Mouse (Mus musculus) granulocyte monocyte progenitor cell, adult 5-6 weeks (primary cell): ENCODE measurements at regions not wholly inside any gene's neighbourhood (a gene's known extent, or its start where the extent isn't known, plus 50 kb on each side); places are given as distances from the start of the nearest gene placed in this dataset.

ENCODE experiments used
- ATAC-seq: replicated peaks from 2 replicates; pipeline ENCODE4 v1.8.0; 2016; ENCODE audit warnings: mild to moderate bottlenecking, moderate TSS enrichment, inconsistent platforms; ENCODE audit not compliant: poor library complexity, severe bottlenecking

DNA sequence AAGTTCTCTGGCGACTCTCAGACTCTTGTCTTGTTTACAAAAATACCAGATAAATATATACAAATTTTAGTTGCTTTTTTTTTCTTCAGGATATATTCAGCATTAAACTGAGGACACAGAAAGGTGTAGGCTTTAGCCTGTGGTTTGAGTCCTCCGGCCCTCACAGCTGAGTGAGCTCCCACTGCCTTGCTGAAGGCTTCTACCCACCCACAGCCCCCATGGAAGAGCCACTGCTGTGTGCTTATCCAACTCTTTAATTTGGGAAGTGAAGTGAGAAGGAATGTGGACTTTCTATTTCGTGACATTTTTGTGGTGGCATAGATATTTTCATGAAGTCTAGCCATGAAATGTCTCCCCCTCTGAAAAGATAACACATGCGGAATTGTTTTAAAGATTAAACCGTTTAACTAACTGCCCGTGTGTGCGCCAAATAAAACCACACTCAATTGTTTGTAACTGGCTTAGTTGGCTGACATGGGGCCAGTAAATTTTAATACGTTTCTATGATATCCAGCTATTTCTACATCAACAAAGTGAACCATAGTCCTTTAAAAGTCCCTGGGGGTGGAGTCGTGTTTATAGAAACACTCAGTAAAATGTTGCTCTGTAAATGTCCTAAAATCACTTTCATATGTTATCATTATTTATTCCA, 174.1 kb downstream of the Slc38a4 start:
- ATAC-seq: no peak

DNA sequence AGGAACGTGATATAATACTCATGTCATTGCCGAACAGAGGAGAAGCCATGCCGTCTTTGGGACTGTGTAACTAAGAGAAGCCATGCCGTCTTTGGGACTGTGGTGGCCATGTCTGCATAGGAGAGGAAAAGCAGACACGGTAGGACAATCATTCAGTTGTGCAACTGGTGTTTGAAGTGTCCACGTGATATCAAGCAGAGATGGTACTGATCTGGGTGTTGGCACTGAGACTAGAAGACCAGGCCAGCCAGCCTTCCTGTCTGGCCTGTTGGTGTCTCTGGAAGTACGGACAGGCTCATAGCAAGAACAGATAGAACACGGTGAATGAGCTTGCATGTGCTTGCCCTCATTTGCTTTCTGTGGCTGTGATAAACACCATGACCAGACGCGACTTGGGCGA, 175.7 kb downstream of the Slc38a4 start:
- ATAC-seq: no peak

- ATAC-seq: no peak
Measured at GRCm38 (mm10) chr15:96878796-96879195, 177.0 kb downstream of the Slc38a4 start.

- no peak for ATAC-seq
Measured at GRCm38 (mm10) chr15:96877931-96878330, 177.8 kb downstream of the Slc38a4 start.

GRCm38 (mm10) chr15:96877271-96877670, 177.7 kb upstream of the Slc38a2 start:
- ATAC-seq: no peak

- ATAC-seq: no peak
Measured at GRCm38 (mm10) chr15:96874145-96874544, 174.6 kb upstream of the Slc38a2 start.

GRCm38 (mm10) chr15:96873562-96873961, 174.0 kb upstream of the Slc38a2 start:
- ATAC-seq: no peak

GRCm38 (mm10) chr15:96873126-96873525, 173.6 kb upstream of the Slc38a2 start:
- no peak for ATAC-seq

- no peak for ATAC-seq
Measured at GRCm38 (mm10) chr15:96867701-96868100, 168.2 kb upstream of the Slc38a2 start.

DNA sequence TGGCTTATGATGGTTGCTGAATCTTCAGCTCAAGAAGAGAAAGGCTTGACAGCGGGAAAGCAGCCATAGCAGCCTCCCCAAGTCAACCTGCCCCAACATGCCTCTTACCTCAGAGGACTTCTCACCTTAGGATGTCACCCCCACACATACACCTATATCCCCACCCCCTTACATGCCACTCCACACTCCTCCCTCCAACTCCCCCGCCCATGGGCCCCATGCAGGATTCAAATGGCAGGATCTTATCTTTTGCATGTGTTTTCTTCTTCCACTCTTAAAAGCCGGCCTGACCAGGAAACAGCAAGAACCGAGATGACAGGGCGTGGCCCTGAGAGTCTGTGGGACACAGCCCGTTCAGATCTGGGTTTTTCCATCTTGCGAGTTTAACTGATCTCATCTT, 166.4 kb upstream of the Slc38a2 start:
- no peak for ATAC-seq

- ATAC-seq: no peak
Measured at GRCm38 (mm10) chr15:96857709-96858108, 158.2 kb upstream of the Slc38a2 start.

- ATAC-seq: peak; percentile 74
Measured at GRCm38 (mm10) chr15:96851970-96852768, 152.6 kb upstream of the Slc38a2 start.

DNA sequence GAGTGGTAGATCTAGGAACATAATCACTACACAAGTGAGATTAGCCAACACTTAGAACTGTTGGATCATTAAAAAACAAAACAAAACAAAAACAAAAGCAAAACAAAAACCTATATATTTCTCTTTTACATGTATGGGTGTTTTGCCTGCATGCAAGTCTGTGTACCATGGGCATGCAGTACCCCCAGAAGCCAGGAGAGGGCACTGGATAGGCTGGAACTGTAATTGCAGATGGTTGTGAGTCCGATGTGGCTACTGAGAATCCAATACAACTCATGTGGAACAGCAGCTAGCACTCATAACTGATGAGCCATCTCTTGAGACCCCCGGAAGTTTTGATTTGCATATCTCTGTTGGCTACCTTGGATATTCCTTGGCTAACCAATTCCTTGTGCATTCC, 148.6 kb upstream of the Slc38a2 start:
- 0 out of 2 replicates have a peak, but pooled peaks have one; percentile 44 for ATAC-seq

DNA sequence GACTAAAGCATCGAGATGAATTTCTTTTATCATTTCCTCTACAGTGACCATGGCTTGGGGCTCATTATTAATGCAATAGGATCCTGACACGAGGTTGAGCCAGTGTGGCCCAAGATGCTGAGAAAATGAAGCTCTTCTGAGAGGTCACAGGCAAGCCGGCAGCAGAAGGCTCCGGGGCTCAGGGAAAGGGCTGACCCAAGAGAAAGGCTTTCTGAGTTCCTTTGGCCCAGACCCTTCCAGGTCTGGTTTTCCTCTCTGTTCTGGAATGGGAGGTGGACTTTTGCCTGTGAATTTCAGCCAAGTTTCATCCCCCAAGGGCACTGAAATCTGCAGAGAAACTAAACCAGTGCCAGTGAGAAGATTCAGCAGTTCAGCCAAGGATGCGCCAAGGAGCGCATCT, 145.7 kb upstream of the Slc38a2 start:
- ATAC-seq: no peak

- no peak for ATAC-seq
Measured at GRCm38 (mm10) chr15:96844290-96844689, 144.8 kb upstream of the Slc38a2 start.

- ATAC-seq: no peak
Measured at GRCm38 (mm10) chr15:96843589-96843988, 144.1 kb upstream of the Slc38a2 start.

DNA sequence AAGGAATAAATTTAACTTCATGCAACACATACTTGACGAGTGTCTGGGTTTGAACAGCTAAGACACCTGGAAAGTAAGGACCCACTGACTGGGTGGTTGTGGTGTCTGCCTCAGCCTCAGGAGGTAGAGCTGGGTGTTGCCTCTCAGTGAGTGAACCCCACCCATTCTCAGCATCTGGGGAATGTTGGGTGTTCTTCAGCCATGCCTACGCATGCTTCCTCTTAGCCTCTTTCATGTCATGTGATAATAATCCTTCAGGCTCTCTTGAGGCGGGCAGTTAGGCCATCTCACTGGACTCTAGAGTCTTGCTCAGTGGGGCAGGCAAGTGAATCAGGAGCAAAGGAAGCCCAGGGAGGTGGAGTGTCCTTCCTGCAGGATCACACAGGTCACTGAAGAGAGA, 143.4 kb upstream of the Slc38a2 start:
- no peak for ATAC-seq

GRCm38 (mm10) chr15:96836670-96837069, 137.1 kb upstream of the Slc38a2 start:
- no peak for ATAC-seq

- ATAC-seq: no peak
Measured at GRCm38 (mm10) chr15:96834862-96835261, 135.3 kb upstream of the Slc38a2 start.

DNA sequence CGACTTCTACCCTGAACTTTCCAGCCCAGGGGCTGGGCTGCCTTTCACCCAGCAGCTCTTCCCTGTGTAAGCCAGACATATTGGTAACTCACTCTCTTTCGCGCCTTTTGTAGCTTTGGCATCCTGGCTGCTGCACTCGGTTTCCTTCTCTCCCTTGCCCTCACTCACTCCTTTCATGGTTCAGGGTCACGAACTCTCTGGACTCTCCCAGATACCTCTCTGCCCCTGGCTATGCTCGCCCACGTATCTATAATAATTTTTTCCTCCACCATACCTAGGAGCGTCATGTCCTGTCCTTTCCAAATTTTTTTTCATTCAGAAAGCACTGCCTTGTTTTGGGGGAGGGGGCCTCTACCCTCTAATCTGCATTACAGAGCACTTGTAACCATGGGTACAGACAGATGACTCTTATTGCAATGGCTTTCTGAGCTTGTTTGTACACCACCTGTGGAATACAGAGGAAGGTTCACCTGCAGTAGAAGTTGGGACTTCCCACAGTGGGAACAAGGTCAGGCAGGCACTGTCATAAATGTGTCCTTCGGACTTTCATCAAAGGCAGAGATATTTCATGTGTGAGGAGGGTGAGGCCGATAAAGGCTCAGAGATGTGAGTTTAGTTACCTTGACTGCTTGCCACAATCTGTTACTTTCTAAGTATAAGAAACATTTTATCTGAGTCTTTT, 134.8 kb upstream of the Slc38a2 start:
- no peak for ATAC-seq

- no peak for ATAC-seq
Measured at GRCm38 (mm10) chr15:96832389-96832788, 132.9 kb upstream of the Slc38a2 start.
